Comparison of ENCODE assay signal across 8 mouse cellular contexts in the genomic region with DNA sequence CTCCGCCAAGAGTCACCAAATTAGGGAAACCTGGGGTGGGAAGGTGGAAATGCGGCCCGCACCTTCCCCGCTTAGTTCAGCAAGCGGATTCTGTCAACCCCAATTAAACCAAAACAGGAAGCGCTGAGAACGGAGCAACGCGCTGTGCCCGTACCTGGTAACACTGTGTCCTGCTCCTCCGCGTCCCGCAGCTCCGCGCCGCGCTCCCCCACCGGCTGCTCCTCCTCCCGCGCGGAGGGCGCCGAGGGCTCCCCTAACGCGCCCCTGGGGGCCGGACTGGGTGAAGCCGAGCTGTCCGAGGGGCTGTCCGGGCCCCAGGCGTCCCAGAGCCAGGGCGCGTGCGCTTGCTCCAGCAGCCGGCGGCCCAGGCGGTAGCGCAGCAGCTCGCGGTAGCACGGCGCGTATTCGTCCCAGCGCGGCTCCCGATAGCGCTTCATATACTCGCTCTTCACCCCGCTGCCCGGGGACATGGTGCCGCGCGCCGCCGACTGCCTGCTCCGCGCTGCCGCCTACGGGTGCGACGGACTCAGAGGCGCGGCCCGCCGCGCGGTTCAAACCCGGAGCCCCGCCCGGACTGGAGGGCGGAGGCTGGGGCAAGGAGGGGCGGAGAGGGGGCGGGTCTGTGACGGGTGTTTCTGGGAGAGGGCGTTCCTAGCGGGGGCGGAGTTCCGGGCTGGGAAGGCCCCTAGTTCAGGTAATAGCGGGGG. TPM values are rescaled to one million over a fixed set of nuclear protein-coding genes. Genes with fewer than 3 reads are reported as not detected.
A peak's percentile ranks its signal among the peaks of the same experiment; 100 is the strongest.
DNase-seq lines count a peak whose midpoint lies in the region; ATAC-seq and TF ChIP-seq lines count a peak whose summit lies in the region.

No protein-coding gene starts in this region.

- H3K4me1 ChIP-seq in embryonic facial prominence, embryonic 13.5 days = peaks cover 12% of the 10 kb centered on the region
- H3K4me1 ChIP-seq in kidney, adult 2 months (ENCODE audit: control insufficient read depth, insufficient read depth, low read length) = no peaks in the 10 kb centered on the region
- H3K4me1 ChIP-seq in limb, embryonic 12.5 days (replicated peaks) = no peaks in the 10 kb centered on the region; the same call in 1 of the 2 replicates
- H3K4me1 ChIP-seq in midbrain, embryonic 15.5 days = peaks cover 16% of the 10 kb centered on the region
- peaks cover 5% of the 10 kb centered on the region for H3K4me1 ChIP-seq in spleen, adult 2 months (ENCODE audit: control insufficient read depth, insufficient read depth, insufficient read length)

- no peaks in the 10 kb centered on the region for H3K9me3 ChIP-seq in embryonic facial prominence, embryonic 13.5 days
- H3K9me3 ChIP-seq in limb, embryonic 12.5 days = no peaks in the 10 kb centered on the region
- H3K9me3 ChIP-seq in midbrain, embryonic 15.5 days = no peaks in the 10 kb centered on the region

- peak overlapping the region; percentile 92 for H3K4me2 ChIP-seq in embryonic facial prominence, embryonic 13.5 days
- H3K4me2 ChIP-seq in limb, embryonic 12.5 days = peak overlapping the region; percentile 91
- H3K4me2 ChIP-seq in midbrain, embryonic 15.5 days = peak overlapping the region; percentile 86

- DNase-seq in 3134 (ENCODE audit: extremely low read depth, insufficient read length, low spot score) = peak; percentile 88
- DNase-seq in adrenal gland, postnatal 36 days = peak; percentile 96 to 97
- DNase-seq in heart, adult 18-20 months = peak; percentile 93 to 94
- DNase-seq in kidney, adult 2 months = peak; percentile 94
- peak; percentile 82 to 91 for DNase-seq in spleen, adult 2 months (ENCODE audit: low read depth in 1 of 2, low spot score in 2 of 2)

- no peak for TF ChIP-seq POLR2A in kidney, adult 2 months (IDR thresholded peaks at IDR 0.05; ENCODE audit: low read depth, low read length)
- TF ChIP-seq POLR2A in spleen, adult 2 months (IDR thresholded peaks at IDR 0.05; ENCODE audit: low read depth, low read length) = no peak

- peak; percentile 95 for ATAC-seq in embryonic facial prominence, embryonic 13.5 days (ENCODE audit: insufficient number of reproducible peaks, insufficient read depth, low FRiP score, low TSS enrichment, low read depth)
- peak; percentile 92 for ATAC-seq in limb, embryonic 12.5 days (ENCODE audit: insufficient number of reproducible peaks, insufficient read depth, low FRiP score, low TSS enrichment, low read depth)
- ATAC-seq in midbrain, embryonic 15.5 days (replicated peaks) = peak; percentile 95

- no peak for TF ChIP-seq CTCF in kidney, adult 2 months (conservative IDR thresholded peaks at IDR 0.05; ENCODE audit: insufficient read depth, insufficient read length, low read depth, low read length)
- no peak for TF ChIP-seq CTCF in spleen, adult 2 months (IDR thresholded peaks at IDR 0.05; ENCODE audit: extremely low read depth, insufficient read depth, insufficient read length, insufficient replicate concordance)

- no peak overlapping the region for H3K27ac ChIP-seq in embryonic facial prominence, embryonic 13.5 days
- H3K27ac ChIP-seq in kidney, adult 2 months (ENCODE audit: insufficient read depth, low read depth, low read length) = no peak overlapping the region
- peak overlapping the region; percentile 17; the same call in 1 of the 2 replicates for H3K27ac ChIP-seq in limb, embryonic 12.5 days
- peak overlapping the region; percentile 87 for H3K27ac ChIP-seq in midbrain, embryonic 15.5 days
- peak overlapping the region; percentile 24; the same call in 1 of the 2 replicates for H3K27ac ChIP-seq in spleen, adult 2 months (ENCODE audit: insufficient read depth, low read length)

- peak overlapping the region; percentile 91 for H3K4me3 ChIP-seq in embryonic facial prominence, embryonic 13.5 days
- peak overlapping the region; percentile 65 for H3K4me3 ChIP-seq in kidney, adult 2 months (ENCODE audit: insufficient read depth, low read depth, low read length)
- peak overlapping the region; percentile 93 for H3K4me3 ChIP-seq in limb, embryonic 12.5 days (replicated peaks)
- H3K4me3 ChIP-seq in midbrain, embryonic 15.5 days = peak overlapping the region; percentile 96
- peak overlapping the region; percentile 78 for H3K4me3 ChIP-seq in spleen, adult 2 months (ENCODE audit: extremely low read depth, insufficient read depth, insufficient read length)

- peaks cover 29% of the 10 kb centered on the region for H3K27me3 ChIP-seq in embryonic facial prominence, embryonic 13.5 days
- H3K27me3 ChIP-seq in kidney, adult 2 months (replicated peaks; ENCODE audit: control insufficient read depth, insufficient read depth, low read length) = no peaks in the 10 kb centered on the region
- peaks cover 38% of the 10 kb centered on the region for H3K27me3 ChIP-seq in limb, embryonic 12.5 days
- 0 out of 2 replicates have a peak, but pooled peaks cover 4% of the 10 kb centered on the region for H3K27me3 ChIP-seq in midbrain, embryonic 15.5 days (replicated peaks)
- no peaks in the 10 kb centered on the region for H3K27me3 ChIP-seq in spleen, adult 2 months (ENCODE audit: control insufficient read depth, insufficient read depth, low read length)

- H3K36me3 ChIP-seq in embryonic facial prominence, embryonic 13.5 days = no peaks in the 10 kb centered on the region
- H3K36me3 ChIP-seq in kidney, adult 2 months (ENCODE audit: control insufficient read depth, insufficient read depth, low read length) = no peaks in the 10 kb centered on the region
- no peaks in the 10 kb centered on the region for H3K36me3 ChIP-seq in limb, embryonic 12.5 days
- no peaks in the 10 kb centered on the region for H3K36me3 ChIP-seq in midbrain, embryonic 15.5 days (replicated peaks)
- H3K36me3 ChIP-seq in spleen, adult 2 months (ENCODE audit: control insufficient read depth, insufficient read depth, low read length) = no peaks in the 10 kb centered on the region

- H3K9ac ChIP-seq in embryonic facial prominence, embryonic 13.5 days = peak overlapping the region; percentile 83
- peak overlapping the region; percentile 76 for H3K9ac ChIP-seq in limb, embryonic 12.5 days (replicated peaks)
- peak overlapping the region; percentile 89 for H3K9ac ChIP-seq in midbrain, embryonic 15.5 days

- under 1% methylated on average over 79 of the region's 79 CpGs for WGBS in embryonic facial prominence, embryonic 13.5 days
- under 1% methylated on average over 79 of the region's 79 CpGs for WGBS in kidney, adult 2 months
- under 1% methylated on average over 71 of the region's 79 CpGs for WGBS in limb, embryonic 12.5 days
- WGBS in midbrain, embryonic 15.5 days = under 1% methylated on average over 72 of the region's 79 CpGs
- under 1% methylated on average over 74 of the region's 79 CpGs for WGBS in spleen, adult 2 months

RNA-seq across cellular contexts. Expression of a gene that starts 0.9 kb away (rescaled TPM):
- 1 to 10 TPM; 2.4 TPM for total RNA-seq in adrenal gland, postnatal 36 days (2021)
- 5.4 and 5.5 TPM in 2 replicates for polyA plus RNA-seq in embryonic facial prominence, embryonic 13.5 days (2015; fragmentation: Nextera tagmentation; extraction: Ambion mirVana)
- total RNA-seq in heart, adult 18-20 months (2021) = under 1 TPM; 0.57 to 0.93 TPM
- polyA plus RNA-seq in kidney, adult 2 months (2012; rRNA removed) = 0.22 and 0.30 TPM in 2 replicates
- 7.4 and 8.4 TPM in 2 replicates for polyA plus RNA-seq in limb, embryonic 12.5 days (2016; fragmentation: Nextera tagmentation; extraction: Ambion mirVana)
- polyA plus RNA-seq in midbrain, embryonic 15.5 days (2015; fragmentation: Nextera tagmentation; extraction: Ambion mirVana) = 5.4 and 6.0 TPM in 2 replicates
- 1.8 and 2.8 TPM in 2 replicates for polyA plus RNA-seq in spleen, adult 2 months (2012; rRNA removed)

RNA-seq across cellular contexts. Expression of a gene that starts 35.5 kb away (rescaled TPM):
- total RNA-seq in adrenal gland, postnatal 36 days (2021) = 1 to 10 TPM in 1 of 2 experiments, under 1 TPM in 1; 0.83 to 3.7 TPM
- 32.0 and 44.7 TPM in 2 replicates for polyA plus RNA-seq in embryonic facial prominence, embryonic 13.5 days (2015; fragmentation: Nextera tagmentation; extraction: Ambion mirVana)
- total RNA-seq in heart, adult 18-20 months (2021) = 100 to 1,000 TPM; 385 to 423 TPM
- 1.3 and 665 TPM in 2 replicates for polyA plus RNA-seq in kidney, adult 2 months (2012; rRNA removed)
- 102 and 120 TPM in 2 replicates for polyA plus RNA-seq in limb, embryonic 12.5 days (2016; fragmentation: Nextera tagmentation; extraction: Ambion mirVana)
- polyA plus RNA-seq in midbrain, embryonic 15.5 days (2015; fragmentation: Nextera tagmentation; extraction: Ambion mirVana) = 6.6 TPM in 2 replicates
- polyA plus RNA-seq in spleen, adult 2 months (2012; rRNA removed) = 0.54 and 0.98 TPM in 2 replicates

RNA-seq across cellular contexts. Expression of a gene that starts 53.3 kb away (rescaled TPM):
- 10 to 100 TPM; 23.2 to 34.6 TPM for total RNA-seq in adrenal gland, postnatal 36 days (2021)
- 48.9 and 51.7 TPM in 2 replicates for polyA plus RNA-seq in embryonic facial prominence, embryonic 13.5 days (2015; fragmentation: Nextera tagmentation; extraction: Ambion mirVana)
- 1 to 10 TPM; 8.6 to 8.9 TPM for total RNA-seq in heart, adult 18-20 months (2021)
- polyA plus RNA-seq in kidney, adult 2 months (2012; rRNA removed) = 38.8 and 42.7 TPM in 2 replicates
- polyA plus RNA-seq in limb, embryonic 12.5 days (2016; fragmentation: Nextera tagmentation; extraction: Ambion mirVana) = 52.4 and 56.3 TPM in 2 replicates
- 73.5 and 76.3 TPM in 2 replicates for polyA plus RNA-seq in midbrain, embryonic 15.5 days (2015; fragmentation: Nextera tagmentation; extraction: Ambion mirVana)
- 4.2 and 4.8 TPM in 2 replicates for polyA plus RNA-seq in spleen, adult 2 months (2012; rRNA removed)

Comparison
In these comparisons a context has a peak if more than half of its experiments do, and no peak if none do; other contexts are left out.
1. H3K27ac ChIP-seq: peak in limb, embryonic 12.5 days (single experiment), midbrain, embryonic 15.5 days (single experiment) and spleen, adult 2 months (single experiment); none in embryonic facial prominence, embryonic 13.5 days (single experiment) and kidney, adult 2 months (single experiment).
2. Peak in every context shown above with its lines, with median percentiles within 50 percentile points of each other: DNase-seq, ATAC-seq, H3K4me2 ChIP-seq, H3K4me3 ChIP-seq and H3K9ac ChIP-seq.